Mouse (Mus musculus) heart, embryonic 12.5 days (tissue): ENCODE data around the gene Tesk1. TPM values are rescaled to one million over a fixed set of nuclear protein-coding genes. Genes with fewer than 3 reads are reported as not detected.

Experiments used
- ATAC-seq: fragments of 200-750 bp; cut with Nextera tagmentation; 2 replicates; pipeline ENCODE4 v1.8.0; 2017; ENCODE audit warnings: moderate TSS enrichment, moderate library complexity; ENCODE audit not compliant: insufficient number of reproducible peaks, low FRiP score
- H3K27ac ChIP-seq: fragments of 300-500 bp; sonication (generic); 2 replicates; pipeline ENCODE4 v1.5.1; 2016; ENCODE audit warnings: mild to moderate bottlenecking, moderate library complexity; ENCODE audit not compliant: poor library complexity, severe bottlenecking
- H3K27me3 ChIP-seq: fragments of 300-500 bp; sonication (generic); replicated peaks from 2 replicates; pipeline ENCODE4 v1.6.1; 2016; ENCODE audit warnings: mild to moderate bottlenecking, moderate library complexity
- H3K36me3 ChIP-seq: fragments of 300-500 bp; sonication (generic); 2 replicates; pipeline ENCODE4 v1.6.1; 2016; ENCODE audit warnings: mild to moderate bottlenecking, moderate library complexity
- H3K4me1 ChIP-seq: fragments of 300-500 bp; sonication (generic); replicated peaks from 2 replicates; pipeline ENCODE4 v1.6.1; 2016; ENCODE audit warnings: mild to moderate bottlenecking
- H3K4me2 ChIP-seq: fragments of 300-500 bp; sonication (generic); 2 replicates; pipeline ENCODE4 v1.6.1; 2016; ENCODE audit warnings: mild to moderate bottlenecking, moderate library complexity
- H3K4me3 ChIP-seq: fragments of 300-500 bp; sonication (generic); 2 replicates; pipeline ENCODE4 v1.5.1; 2016; ENCODE audit warnings: mild to moderate bottlenecking
- H3K9ac ChIP-seq: fragments of 300-500 bp; sonication (generic); 2 replicates; pipeline ENCODE4 v1.6.1; 2016; ENCODE audit warnings: mild to moderate bottlenecking, moderate library complexity
- H3K9me3 ChIP-seq: fragments of 300-500 bp; sonication (generic); replicated peaks from 2 replicates; pipeline ENCODE4 v1.6.1; 2016; ENCODE audit warnings: mild to moderate bottlenecking, moderate library complexity
- WGBS: fragments of 180-500 bp; shearing (Covaris S2); methylation state at CpG from one replicate; pipeline ENCODE4 v1.1.7; 2016; 5-methylcytosine and 5-hydroxymethylcytosine counted together
- polyA plus RNA-seq: library from polyadenylated mRNA; unstranded; fragments of >200 nt; fragmentation: Nextera tagmentation; extraction: Ambion mirVana; gene quantifications from 2 replicates; pipeline ENCODE4 v1.2.1, GENCODE M21; 2016

Gene Tesk1
- polyA plus RNA-seq, 1 experiment from 2014 or later: 10.3 TPM

- Histone ChIP-seq H3K9me3 (no peaks in the 10 kb centered on the region), H3K4me3 (no peak overlapping the region), H3K27ac (no peak overlapping the region), H3K27me3 (peaks cover 18% of the 10 kb centered on the region), H3K4me1 (peaks cover 30% of the 10 kb centered on the region), H3K4me2 (no peak overlapping the region), H3K36me3 (peaks cover 65% of the 10 kb centered on the region), H3K9ac (no peak overlapping the region)
- ATAC-seq: no peak
- 65% methylated on average over 9 of the region's 9 CpGs for WGBS
Measured at GRCm38 (mm10) chr4:43419801-43420281, 21.9 kb upstream of the Tesk1 start.

GRCm38 (mm10) chr4:43420305-43420704, 21.4 kb upstream of the Tesk1 start:
- whole genome bisulfite sequencing: 5% methylated on average over 6 of the region's 6 CpGs
- H3K9ac ChIP-seq: no peak overlapping the region

GRCm38 (mm10) chr4:43421632-43422240, 20.0 kb upstream of the Tesk1 start:
- Histone ChIP-seq H3K36me3 (peaks cover 65% of the 10 kb centered on the region), H3K9me3 (no peaks in the 10 kb centered on the region), H3K4me1 (peaks cover 40% of the 10 kb centered on the region), H3K27me3 (peaks cover 37% of the 10 kb centered on the region), H3K4me3 (no peak overlapping the region), H3K9ac (no peak overlapping the region), H3K27ac (no peak overlapping the region), H3K4me2 (no peak overlapping the region)
- ATAC-seq: no peak
- 63% methylated on average over 28 of the region's 28 CpGs for WGBS

More at GRCm38 (mm10) chr4:43420305-43420704, 21.4 kb upstream of the Tesk1 start:
- H3K4me1 ChIP-seq: peaks cover 32% of the 10 kb centered on the region
- no peak overlapping the region for H3K27ac ChIP-seq
- no peak overlapping the region for H3K4me2 ChIP-seq
- H3K9me3 ChIP-seq: no peaks in the 10 kb centered on the region
- no peak overlapping the region for H3K4me3 ChIP-seq
- no peak for ATAC-seq
- H3K27me3 ChIP-seq: peaks cover 23% of the 10 kb centered on the region
- peaks cover 65% of the 10 kb centered on the region for H3K36me3 ChIP-seq

- Histone ChIP-seq H3K27ac (no peak overlapping the region), H3K4me1 (peaks cover 34% of the 10 kb centered on the region), H3K9ac (no peak overlapping the region), H3K4me3 (no peak overlapping the region), H3K4me2 (no peak overlapping the region), H3K27me3 (peaks cover 54% of the 10 kb centered on the region), H3K36me3 (peaks cover 59% of the 10 kb centered on the region), H3K9me3 (no peaks in the 10 kb centered on the region)
- 81% methylated on average over 20 of the region's 20 CpGs for WGBS
- ATAC-seq: no peak
Measured at GRCm38 (mm10) chr4:43423267-43423934, 18.3 kb upstream of the Tesk1 start.

- WGBS: 77% methylated on average over 9 of the region's 9 CpGs
- H3K36me3 ChIP-seq: peaks cover 55% of the 10 kb centered on the region
Measured at GRCm38 (mm10) chr4:43424072-43424471, 17.7 kb upstream of the Tesk1 start.

GRCm38 (mm10) chr4:43425197-43425596, 16.5 kb upstream of the Tesk1 start:
- no peak overlapping the region for H3K4me3 ChIP-seq
- H3K27me3 ChIP-seq: peaks cover 62% of the 10 kb centered on the region
- no peak overlapping the region for H3K27ac ChIP-seq
- whole genome bisulfite sequencing: 29% methylated on average over 14 of the region's 14 CpGs
- peak overlapping the region; percentile 50; the same call in 1 of the 2 replicates for H3K9ac ChIP-seq
- H3K4me2 ChIP-seq: peak overlapping the region; percentile 46; the same call in 1 of the 2 replicates
- no peak for ATAC-seq
- peaks cover 55% of the 10 kb centered on the region for H3K36me3 ChIP-seq
- H3K9me3 ChIP-seq: no peaks in the 10 kb centered on the region
- peaks cover 31% of the 10 kb centered on the region for H3K4me1 ChIP-seq

More at GRCm38 (mm10) chr4:43424072-43424471, 17.7 kb upstream of the Tesk1 start:
- peaks cover 54% of the 10 kb centered on the region for H3K27me3 ChIP-seq
- no peak for ATAC-seq
- H3K9me3 ChIP-seq: no peaks in the 10 kb centered on the region
- H3K9ac ChIP-seq: no peak overlapping the region
- peaks cover 36% of the 10 kb centered on the region for H3K4me1 ChIP-seq
- H3K4me3 ChIP-seq: no peak overlapping the region
- H3K4me2 ChIP-seq: no peak overlapping the region
- H3K27ac ChIP-seq: no peak overlapping the region

- no peak overlapping the region for H3K4me3 ChIP-seq
- peak overlapping the region; percentile 50; the same call in 1 of the 2 replicates for H3K9ac ChIP-seq
- 36% methylated on average over 31 of the region's 31 CpGs for WGBS
- peaks cover 55% of the 10 kb centered on the region for H3K36me3 ChIP-seq
- peak overlapping the region; percentile 46; the same call in 1 of the 2 replicates for H3K4me2 ChIP-seq
- ATAC-seq: no peak
- H3K27me3 ChIP-seq: peaks cover 63% of the 10 kb centered on the region
- H3K9me3 ChIP-seq: no peaks in the 10 kb centered on the region
- H3K27ac ChIP-seq: no peak overlapping the region
- peaks cover 30% of the 10 kb centered on the region for H3K4me1 ChIP-seq
Measured at GRCm38 (mm10) chr4:43425648-43426380, 15.9 kb upstream of the Tesk1 start.

GRCm38 (mm10) chr4:43426487-43426886, 15.3 kb upstream of the Tesk1 start:
- H3K9ac ChIP-seq: no peak overlapping the region
- WGBS: 60% methylated on average over 10 of the region's 10 CpGs

GRCm38 (mm10) chr4:43427501-43428179, 14.1 kb upstream of the Tesk1 start:
- Histone ChIP-seq H3K4me1 (peaks cover 30% of the 10 kb centered on the region), H3K4me3 (no peak overlapping the region), H3K4me2 (peak overlapping the region; percentile 9; the same call in 1 of the 2 replicates), H3K36me3 (peaks cover 41% of the 10 kb centered on the region), H3K9me3 (no peaks in the 10 kb centered on the region), H3K27ac (no peak overlapping the region), H3K27me3 (peaks cover 63% of the 10 kb centered on the region), H3K9ac (0 out of 2 replicates have a peak overlapping the region, but pooled peaks have one; percentile 21)
- ATAC-seq: no peak
- 26% methylated on average over 23 of the region's 23 CpGs for WGBS

More at GRCm38 (mm10) chr4:43426487-43426886, 15.3 kb upstream of the Tesk1 start:
- no peak overlapping the region for H3K27ac ChIP-seq
- no peak for ATAC-seq
- no peaks in the 10 kb centered on the region for H3K9me3 ChIP-seq
- peaks cover 30% of the 10 kb centered on the region for H3K4me1 ChIP-seq
- H3K27me3 ChIP-seq: peaks cover 63% of the 10 kb centered on the region
- H3K4me2 ChIP-seq: no peak overlapping the region
- H3K36me3 ChIP-seq: peaks cover 53% of the 10 kb centered on the region
- H3K4me3 ChIP-seq: no peak overlapping the region

GRCm38 (mm10) chr4:43428180-43428861, 13.4 kb upstream of the Tesk1 start:
- Histone ChIP-seq H3K27ac (no peak overlapping the region), H3K9ac (0 out of 2 replicates have a peak overlapping the region, but pooled peaks have one; percentile 57), H3K36me3 (peaks cover 34% of the 10 kb centered on the region), H3K4me1 (peaks cover 30% of the 10 kb centered on the region), H3K27me3 (peaks cover 60% of the 10 kb centered on the region), H3K4me2 (peak overlapping the region; percentile 53), H3K9me3 (no peaks in the 10 kb centered on the region), H3K4me3 (no peak overlapping the region)
- peak; percentile 16; the same call in 1 of the 2 replicates for ATAC-seq
- 33% methylated on average over 16 of the region's 16 CpGs for WGBS
